In genomic region chr7:126414725-126415124, GRCm38 (mm10) we compare ENCODE assay signal across 1 mouse cellular context.
TF ChIP-seq lines count a peak whose summit lies in the region.

TSS of gene Cd19 (minus strand) at chr7:126414889.

TF ChIP-seq in CH12.LX, 34 proteins besides CTCF, POLR2A, EP300 and RAD21 (continued from another document):
- TF ChIP-seq MEF2A (IDR thresholded peaks at IDR 0.05; ENCODE audit: borderline replicate concordance, low read depth, low read length) (no peak), SMC3 (IDR thresholded peaks at IDR 0.05; ENCODE audit: low read depth, low read length) (no peak), MYC (IDR thresholded peaks at IDR 0.05; ENCODE audit: low read depth, low read length) (peak; percentile 36; the same call in 1 of the 2 replicates), HCFC1 (IDR thresholded peaks at IDR 0.05; ENCODE audit: low read depth, low read length) (peak; percentile 46), KAT2A (IDR thresholded peaks at IDR 0.05; ENCODE audit: insufficient replicate concordance, low read length) (no peak), ELF1 (IDR thresholded peaks at IDR 0.05; ENCODE audit: low read depth, low read length) (peak; percentile 29; the same call in 1 of the 2 replicates), USF2 (conservative IDR thresholded peaks at IDR 0.05; ENCODE audit: low read depth, low read length) (no peak), TBP (conservative IDR thresholded peaks at IDR 0.05; ENCODE audit: low read depth, low read length) (0 out of 2 replicates have a peak, but pooled peaks have one; percentile 63), NRF1 (IDR thresholded peaks at IDR 0.05; ENCODE audit: low read depth, low read length) (peak; percentile 59), ETS1 (conservative IDR thresholded peaks at IDR 0.05; ENCODE audit: low read depth, low read length) (no peak), USF1 (IDR thresholded peaks at IDR 0.05; ENCODE audit: low read depth, low read length) (no peak), ZNF384 (IDR thresholded peaks at IDR 0.05; ENCODE audit: low read depth, low read length) (no peak), IRF4 (IDR thresholded peaks at IDR 0.05; ENCODE audit: low read depth, low read length) (no peak), GABPA (IDR thresholded peaks at IDR 0.05; ENCODE audit: insufficient replicate concordance, low read depth, low read length) (no peak), ZC3H11A (IDR thresholded peaks at IDR 0.05; ENCODE audit: low read depth, low read length) (no peak)
TF ChIP-seq in CH12.LX: peak in this region for 10.
